Mouse (Mus musculus) mesoderm, embryonic 11.5 days (tissue): Measurements from ENCODE around the gene Pycard.
"Not testable (repeated sequence)": the region's sequence is repeated elsewhere in the genome, so short reads cannot be mapped to it uniquely, and the experiment has no call there.

Experiments used
- DNase-seq: peaks from one replicate; pipeline ENCODE4 v3.0.0-alpha.2; 2012; ENCODE audit warnings: low read depth, low spot score

Pycard gene

DNA sequence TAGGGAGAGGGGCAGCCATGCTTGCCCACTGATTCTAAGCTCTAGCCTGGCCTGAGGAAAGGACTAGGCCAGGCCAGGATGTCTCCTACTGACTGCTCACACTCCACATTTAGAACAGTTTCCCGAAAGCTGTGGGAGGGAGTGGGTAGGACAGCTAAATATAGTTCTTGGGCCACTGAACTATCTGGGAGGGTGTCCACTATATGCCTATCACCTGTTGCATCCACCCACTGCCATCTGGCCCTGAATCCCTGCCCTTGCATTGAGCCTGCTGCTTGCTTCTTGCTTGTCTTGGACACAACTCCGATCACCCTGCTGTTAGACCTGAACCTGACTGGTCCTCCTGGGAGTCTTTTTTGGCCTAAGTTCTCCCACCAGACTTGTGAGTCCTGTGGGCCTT, 10.0 kb upstream of the Pycard start, which contains the start of gene Trim72:
Gene Trim72 (plus strand): TSS at position 262 of the 400 bp plus-strand sequence.
- DNase-seq = no peak

DNA sequence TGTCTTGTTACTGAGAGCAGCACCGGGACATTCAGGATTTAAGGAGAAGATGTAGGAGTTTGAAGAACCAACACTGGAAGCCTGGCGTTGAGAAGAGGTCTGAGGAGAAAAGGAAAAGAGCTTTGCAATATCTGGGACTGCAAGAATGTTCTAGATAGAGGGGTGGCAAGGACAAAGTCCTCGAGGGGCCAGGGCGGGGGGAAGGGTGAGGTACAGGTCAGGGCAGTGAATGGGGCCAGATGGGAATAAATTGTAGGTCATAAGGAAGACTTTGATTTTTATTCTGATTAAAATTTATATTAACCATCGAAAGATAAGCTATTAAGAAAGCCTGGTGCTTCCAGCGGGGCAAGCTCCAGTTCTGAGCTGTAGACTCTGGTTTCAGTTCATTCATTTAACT, 9.4 kb upstream of the Pycard start:
- no peak for DNase-seq

DNA sequence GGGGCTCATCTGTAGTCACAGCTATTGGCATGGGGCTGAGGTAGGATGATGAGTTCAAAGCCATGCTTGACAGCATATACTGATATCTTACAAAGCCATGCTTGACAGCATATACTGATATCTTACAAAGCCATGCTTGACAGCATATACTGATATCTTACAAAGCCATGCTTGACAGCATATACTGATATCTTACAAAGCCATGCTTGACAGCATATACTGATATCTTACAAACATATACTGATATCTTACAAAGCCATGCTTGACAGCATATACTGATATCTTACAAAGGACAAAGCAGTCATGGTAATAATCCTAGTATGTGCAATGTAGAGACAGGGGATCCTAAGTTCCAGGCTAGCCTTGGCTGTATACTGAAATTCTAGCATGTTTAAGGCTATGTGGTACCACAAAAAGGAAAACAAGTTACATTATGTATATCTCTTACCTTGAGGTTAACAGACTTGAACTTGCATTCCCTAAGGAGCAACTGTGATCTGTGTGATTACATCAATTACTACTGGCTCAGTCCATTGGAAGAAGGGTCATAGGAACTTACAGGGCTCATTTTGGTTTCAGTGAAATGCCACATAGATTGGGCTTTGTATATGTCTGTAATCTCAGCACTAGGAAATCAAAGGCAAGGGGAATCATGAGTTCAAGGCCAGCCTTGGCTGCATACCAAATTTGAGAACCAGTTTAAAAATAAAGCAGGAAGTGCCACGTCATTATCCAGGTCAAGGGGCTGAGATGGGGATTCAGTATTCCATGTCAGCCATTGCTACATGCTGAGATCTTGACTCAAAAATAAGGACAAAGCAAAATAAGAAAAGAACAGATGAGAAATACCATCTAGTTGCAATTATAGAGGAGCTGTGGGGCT, 6.6 kb upstream of the Pycard start:
- DNase-seq = no peak

DNA sequence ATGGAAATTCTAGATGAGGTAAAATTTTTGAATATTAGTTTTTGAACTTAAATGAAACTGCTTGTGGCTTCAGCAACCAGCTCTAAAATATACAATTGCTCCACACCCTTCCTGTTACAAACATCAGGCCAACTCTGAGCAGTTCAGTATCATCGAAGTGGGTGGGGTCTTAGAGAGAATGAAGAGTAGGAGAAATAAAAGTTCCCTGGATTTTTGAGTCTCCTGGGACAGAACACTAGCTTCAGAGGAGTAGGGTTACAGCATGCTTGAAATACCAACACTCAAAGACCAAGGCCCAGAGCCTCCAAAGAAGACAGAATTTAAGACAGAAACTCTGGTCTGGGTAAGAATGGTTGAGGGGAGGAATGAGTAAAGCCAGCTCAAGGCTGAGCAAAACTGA, 5.8 kb upstream of the Pycard start:
- DNase-seq = no peak

DNA sequence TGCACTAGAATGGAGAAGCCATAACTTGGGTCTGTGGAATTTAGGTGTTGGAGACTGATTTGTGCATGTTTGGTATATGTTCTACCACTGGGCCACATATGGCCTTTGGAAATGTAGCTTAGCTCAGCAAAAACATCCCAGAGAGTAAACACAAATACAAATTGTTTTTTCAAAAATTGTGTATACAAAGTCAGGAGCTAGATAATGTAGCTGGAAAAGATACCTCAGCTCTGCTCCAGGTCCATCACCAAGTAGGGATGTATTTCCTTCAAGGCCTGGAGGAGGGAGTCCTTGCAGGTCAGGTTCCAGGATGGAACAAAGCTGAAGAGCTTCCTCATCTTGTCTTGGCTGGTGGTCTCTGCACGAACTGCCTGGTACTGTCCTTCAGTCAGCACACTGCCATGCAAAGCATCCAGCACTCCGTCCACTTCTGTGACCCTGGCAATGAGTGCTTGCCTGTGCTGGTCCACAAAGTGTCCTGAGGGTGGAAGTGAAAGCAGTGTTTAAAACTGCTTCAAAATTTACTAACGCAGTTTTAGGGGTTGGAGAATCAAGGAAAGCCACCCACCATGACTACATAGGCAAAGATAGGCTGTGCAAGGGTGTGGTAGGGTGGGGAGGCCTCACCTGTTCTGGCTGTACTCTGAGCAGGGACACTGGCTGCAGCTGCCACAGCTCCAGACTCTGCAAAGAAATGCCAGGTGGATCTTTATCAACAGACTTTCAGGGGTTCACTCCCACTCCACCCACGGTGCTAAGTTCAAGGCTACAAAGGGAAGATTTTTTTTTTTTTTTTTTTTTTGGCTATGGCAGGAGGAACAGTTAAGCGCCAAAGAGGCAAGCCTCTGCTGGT, 953 bp downstream of the Pycard start:
- no peak for DNase-seq

DNA sequence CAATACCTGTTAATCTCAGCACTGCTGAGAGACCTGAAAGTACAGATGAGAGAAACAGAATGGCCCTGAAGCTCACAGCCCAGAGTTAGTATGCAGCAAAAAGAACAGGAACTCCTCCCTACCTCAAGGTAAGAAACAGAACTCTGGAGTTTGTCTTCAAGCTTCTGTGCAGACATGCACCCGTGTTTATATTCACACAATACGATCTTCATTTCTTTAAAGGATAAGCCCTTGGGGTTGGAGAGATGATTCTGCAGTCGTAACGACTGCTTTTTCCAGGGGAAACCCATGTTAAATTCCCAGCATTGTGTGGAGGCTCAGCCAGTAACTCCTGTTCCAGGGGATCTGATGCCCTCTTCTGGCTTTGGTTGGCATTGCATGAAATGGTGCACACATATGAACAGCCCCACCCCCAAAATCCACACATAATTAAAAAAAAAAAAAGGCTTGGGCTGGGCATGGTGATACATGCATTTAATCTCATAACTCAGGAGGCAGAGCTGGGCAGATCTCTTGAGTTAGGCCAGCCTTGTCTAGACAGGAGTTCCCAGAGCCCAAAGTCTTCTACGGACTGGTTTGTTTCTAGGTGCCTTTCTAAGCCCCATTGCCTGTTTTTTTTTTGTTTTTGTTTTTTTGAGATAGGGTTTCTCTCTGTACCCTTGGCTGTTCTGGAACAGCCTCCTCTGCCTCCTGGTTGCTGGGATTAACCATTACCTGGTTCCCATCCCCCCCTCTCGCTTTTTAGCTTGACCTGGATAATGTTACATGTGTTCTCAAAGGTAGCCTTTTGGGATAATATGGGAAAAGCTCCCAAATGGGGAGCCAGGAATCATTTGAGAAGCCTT, 1.8 kb downstream of the Pycard start:
- DNase-seq = peak; percentile 81

DNA sequence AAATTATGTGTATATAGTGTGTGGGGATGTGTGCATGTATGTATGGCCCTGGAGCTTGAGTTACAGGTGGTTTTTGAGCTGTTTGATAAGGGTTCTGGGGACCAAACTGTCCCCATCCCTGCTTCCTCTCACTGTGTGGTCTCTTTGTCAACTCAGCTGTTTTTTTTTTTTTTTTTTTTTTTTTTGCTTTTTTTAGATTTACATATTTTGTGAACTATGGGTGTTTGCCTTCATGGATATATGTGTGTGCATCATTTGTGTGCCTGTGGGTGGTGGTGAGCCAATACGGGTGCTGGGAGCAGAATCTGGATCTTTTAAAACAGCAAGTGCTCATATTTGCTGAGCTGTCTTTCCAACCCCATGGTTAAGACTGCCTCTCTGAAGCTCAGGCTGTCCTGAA, 4.8 kb downstream of the Pycard start:
- no peak for DNase-seq

DNA sequence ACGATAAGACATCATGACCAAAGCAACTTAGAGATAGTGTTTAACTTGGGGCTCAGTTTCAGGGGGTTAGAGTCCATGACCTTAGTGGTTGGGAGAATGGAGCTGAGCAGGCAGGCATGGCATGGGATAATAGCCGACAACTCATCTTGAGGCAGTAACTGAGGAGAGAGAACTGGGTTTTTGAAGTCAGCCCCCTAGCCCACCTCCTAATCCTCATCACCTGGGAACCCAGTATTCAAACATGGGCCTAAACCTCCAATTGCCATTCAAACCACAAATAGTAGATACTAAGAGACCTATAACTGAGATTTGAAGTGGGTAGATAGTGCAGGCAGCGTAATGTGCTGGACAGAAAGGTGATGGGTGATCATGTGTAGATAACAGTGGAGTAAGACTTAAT, 13.1 kb downstream of the Pycard start:
- DNase-seq = no peak

DNA sequence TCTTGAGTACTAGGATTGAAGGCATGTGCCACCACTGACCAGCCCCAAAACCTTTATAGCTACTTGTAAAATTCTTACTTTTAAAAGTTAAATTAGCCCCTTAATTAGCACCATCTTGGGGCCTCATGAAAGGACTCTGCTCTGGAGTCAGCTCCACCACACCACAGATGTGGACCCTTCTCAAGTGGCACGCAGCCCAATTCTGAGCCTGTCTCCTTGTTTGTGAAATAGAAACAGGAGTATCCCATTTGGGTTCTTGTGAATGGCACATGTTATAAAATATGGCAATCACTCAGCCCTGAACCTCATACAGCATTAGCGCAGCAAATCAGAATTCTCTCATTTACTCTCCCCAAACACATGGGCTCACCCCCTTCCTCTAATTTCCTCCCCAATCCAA, 14.8 kb downstream of the Pycard start:
- no peak for DNase-seq

DNA sequence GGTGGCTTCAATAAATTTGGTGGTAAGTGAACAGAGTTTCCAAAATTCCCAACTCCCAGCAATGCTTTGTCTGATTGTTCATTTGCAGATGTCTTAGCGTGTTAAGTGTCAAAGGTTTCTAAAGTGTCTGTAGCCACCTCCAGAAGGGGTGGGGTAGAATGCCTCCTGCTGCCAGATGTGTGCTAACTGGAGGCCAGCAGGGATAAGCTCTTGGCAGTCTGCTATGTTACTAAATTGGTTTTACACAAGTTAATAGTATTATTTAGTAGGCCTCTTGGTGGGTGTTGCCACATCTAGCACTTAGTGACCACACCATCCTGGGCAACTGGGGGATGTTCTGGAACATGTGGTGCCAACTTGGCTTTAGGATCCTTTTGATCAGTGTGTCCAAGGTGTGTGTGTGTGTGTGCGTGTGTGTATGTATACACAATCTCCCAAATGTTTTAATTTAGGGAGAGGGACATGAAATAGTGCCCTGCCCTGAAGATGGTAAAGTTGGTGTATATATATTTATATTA, 19.2 kb downstream of the Pycard start:
- no peak for DNase-seq

DNA sequence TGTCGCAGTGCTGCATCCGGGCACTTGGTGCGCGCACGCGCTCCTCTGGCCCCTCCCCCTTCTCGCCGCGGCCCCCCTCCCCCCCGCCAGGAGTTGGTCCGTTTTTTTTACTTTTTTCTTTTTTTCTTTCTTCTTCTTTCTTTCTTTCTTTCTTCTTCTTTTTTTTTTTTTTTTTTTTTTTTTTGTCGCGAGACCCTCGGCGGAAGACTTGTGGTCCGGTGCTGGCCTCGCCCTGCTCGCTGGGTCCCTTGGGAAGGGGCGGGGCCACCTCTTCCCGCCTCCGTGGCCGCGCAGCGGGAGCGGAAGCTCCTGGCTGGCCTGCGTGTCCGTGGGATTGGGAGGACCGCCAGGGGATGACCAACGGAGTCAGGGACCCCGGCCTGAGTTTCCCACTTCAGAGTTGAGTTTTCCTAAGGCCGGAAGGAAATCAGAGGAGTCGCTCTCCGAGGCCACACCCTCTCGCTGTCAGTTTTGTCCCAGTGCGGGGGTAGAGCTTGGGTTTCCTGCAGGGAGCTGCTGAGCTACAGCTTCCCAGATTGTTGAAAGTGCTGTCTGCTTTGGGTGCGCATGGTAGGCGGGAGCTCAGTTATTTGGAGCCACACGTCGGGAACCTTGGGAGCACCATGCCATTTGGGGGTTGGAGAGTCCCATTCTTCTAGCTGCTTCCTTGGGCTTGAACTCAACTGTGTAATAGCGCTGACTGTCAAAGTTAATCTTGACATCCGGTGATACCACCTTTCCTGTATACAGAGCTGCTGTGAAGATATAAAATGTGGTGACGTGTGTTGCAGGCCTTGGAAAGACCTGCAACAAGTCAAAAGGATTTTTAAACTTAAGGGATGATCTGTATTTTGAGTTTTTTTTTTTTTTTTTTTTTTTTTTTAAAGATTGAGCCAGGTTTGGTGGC, 25.5 kb downstream of the Pycard start:
- peak; percentile 90 for DNase-seq

DNA sequence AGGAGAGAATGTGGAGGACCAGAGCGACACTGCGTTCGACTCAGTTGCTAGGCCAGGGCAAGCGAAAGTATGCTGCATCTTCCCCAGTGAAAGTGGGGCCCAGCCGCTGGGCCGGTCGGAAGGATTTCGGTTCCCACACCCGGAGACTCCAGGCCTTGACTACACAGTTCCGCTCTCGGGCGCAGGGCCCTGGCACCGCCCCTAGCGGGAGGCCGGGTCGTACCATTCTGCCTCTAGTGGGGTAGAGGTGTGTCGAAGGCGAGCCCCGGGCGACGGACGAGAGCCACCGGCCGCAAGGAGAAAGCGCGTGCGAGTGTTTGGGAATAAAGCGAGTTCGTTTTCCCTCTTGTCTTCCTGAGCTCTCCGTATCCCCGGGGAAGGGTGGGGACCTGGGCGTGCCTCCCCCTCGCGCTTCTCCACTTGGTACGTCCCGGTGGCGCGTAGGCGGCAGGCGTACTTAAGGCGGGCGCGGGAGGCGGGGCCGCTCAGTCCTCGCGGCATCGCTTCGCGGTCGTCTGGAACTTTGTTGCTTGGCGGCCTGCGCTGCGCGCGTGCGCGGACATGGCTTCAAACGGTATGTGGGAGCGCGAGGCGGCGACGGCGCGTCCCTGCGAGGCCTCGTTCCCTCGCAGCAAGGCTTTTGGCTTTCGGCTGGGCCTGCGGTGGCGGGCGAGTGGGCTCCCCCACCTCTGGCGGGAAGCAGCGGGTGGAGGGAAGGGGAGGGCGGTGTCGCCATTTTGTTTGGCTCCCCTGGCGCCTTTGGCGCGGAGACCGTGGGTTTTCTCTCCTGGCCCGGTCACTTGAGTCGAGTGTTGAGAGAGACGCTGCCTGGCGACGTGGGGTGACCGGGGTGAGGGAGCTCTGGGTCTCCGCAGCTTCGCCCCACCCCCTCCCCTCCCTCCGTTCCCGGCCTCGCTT, 26.4 kb downstream of the Pycard start, which contains the start of gene Fus:
Gene Fus (plus strand): TSS at position 454 of the 918 bp plus-strand sequence.
- DNase-seq = peak; percentile 95

DNA sequence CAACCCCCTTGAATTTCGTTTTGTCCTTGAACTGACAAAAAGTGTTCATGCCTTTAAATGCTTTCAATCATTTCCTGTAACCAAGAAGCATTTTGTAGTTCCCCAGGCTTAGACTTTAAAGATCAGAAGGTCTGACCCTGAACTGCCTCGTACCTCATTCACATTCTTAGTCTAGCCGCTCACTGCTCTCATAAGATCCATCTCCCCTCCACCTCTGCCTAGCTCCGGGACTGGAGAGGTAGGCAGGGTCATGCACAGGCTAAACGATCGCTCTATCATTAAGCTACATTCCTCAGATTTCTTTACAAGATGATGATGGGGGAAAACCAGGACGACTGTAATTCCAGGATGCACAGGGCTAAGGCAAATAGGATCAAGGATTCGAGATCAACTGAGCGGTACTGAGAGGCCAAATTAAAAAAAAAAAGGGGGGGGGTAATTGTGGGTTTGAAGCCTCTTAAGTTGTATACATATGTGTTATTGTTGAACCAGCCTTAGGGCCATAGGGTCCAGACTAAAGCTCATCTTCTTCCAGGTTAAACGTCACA, 27.2 kb downstream of the Pycard start:
- peak; percentile 54 for DNase-seq

DNA sequence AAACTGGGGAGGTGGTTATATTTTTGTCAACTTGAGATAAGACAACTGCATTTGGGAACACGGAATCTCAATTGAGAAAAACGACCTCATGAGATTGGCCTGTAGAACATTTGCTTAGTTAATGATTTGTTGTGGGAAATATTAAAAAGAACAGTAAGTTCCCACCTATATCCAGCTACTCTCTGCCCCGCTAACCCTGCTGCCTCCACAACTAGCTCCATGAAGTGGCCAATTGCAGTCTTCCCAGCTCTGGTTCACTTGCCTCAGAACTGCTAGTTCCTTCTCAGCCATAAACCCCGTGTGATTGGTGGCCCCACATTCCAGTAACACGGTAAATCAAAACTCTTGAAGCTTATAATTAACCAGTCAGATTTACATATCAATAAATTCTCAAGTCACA, 34.3 kb downstream of the Pycard start:
- DNase-seq = no peak

DNA sequence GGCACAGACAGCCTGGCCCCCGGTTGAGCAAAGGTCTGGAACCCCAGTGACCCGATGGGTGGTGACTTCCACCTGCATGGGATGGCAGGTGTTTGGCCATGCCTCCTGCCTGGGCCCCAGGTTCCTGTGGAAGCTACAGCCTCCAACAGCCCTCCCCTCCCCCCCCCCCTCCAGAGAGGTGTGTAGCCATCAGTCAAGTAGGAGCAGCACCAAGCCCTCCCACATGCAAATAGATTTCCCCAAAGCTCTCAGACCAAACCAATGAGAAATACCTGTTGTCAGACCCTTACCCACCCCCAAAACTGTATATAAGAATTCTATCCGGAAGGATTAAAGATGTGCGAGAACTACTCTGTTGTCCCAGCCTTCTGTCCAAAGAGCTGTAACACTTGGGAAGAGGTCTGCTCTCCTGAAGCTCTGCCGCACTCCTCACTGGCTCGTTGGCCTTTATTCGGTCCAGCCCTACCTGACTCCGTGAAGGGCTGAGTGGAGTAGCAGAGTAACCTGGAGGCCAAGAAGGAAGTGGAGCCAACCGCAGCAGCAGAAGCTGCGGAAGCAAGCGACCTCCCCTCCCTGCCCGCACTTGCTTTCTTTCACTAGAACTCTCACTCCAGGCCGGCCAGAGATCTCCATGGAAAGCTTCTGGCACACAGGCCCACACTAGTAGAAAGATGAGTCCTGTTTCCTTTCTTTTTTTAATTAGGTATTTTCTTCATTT, 40.6 kb downstream of the Pycard start:
- no peak for DNase-seq

DNA sequence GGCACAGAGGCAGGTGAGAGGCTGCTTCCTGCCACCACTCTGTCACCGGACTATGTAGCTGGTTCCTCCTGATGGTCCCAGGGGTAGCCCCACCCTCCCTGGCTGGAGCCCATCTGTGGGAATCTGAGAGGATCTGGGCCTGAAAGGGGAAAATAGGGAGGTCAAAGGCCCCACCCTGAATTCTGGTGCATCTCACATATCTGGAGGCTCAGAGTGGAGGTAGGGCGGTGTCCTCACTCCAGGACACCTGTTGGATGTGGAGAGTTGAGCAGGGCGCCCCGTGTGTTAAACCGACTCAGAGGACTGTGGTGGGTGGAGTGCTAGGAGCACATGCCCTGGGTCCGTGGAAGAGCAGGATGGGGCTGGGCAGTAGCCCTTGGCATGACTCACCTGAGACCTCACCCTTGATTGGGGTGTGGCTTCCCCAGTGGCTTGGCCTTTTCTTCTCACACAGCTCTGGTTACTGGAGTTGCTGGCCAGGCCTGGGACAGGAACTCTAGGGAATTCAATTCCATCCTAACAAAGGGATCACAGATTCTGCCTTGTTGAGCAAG, 47.1 kb downstream of the Pycard start, which contains the start of gene Prss36:
Gene Prss36 (minus strand): TSS at position 256 of the 554 bp plus-strand sequence.
- DNase-seq = no peak

DNA sequence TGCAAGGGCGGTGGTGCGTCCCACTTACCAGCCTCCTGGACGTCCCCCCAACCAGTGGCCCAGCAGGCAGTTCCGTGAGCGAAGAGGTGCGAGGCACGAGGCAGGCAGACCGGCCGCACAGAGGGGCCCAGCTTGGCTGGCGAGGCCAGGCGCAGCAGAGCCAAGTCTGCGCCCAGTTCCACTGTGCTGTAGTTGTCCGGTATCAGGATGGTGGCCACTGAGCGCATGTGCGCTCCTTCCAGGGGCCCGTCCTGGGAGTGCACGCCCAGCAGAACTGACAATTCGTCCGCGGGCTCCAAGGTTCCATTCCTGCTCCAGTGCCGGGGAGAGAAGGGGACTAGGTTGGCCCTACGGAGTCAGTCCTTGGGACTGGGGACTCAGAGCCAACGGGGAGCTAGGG, 49.1 kb downstream of the Pycard start:
- DNase-seq = no peak

DNA sequence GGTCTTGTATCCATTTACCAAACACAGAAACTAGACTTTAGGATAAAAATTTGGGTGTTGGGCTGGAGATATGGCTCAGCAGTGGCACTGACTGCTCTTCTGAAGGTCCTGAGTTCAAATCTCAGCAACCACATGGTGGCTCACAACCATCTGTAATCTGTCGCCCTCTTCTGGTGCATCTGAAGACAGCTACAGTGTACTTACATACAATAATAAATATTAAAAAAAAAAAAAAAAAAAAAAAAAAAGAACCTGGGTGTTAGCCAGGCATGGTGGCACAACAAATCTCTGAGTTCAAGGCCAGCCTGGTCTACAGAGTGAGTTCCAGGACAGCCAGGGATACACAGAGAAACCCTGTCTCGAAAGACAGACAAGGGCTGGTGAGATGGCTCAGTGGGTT, 51.6 kb downstream of the Pycard start:
- DNase-seq = not testable (repeated sequence)
